Mouse (Mus musculus) bone marrow, adult 2 months (tissue): ENCODE measurements around the gene Wfikkn2.

Experiments used
- CTCF ChIP-seq: fragments of 200-500 bp; IDR thresholded peaks from 2 replicates; pipeline ENCODE4 v1.5.1; 2011; ENCODE audit warnings: low read length, control low read depth; ENCODE audit not compliant: control insufficient read depth, insufficient read depth
- POLR2A ChIP-seq: fragments of 200-500 bp; IDR thresholded peaks from 2 replicates; pipeline ENCODE4 v1.6.1; 2011; ENCODE audit warnings: low read depth, mild to moderate bottlenecking, control low read depth, low read length, borderline replicate concordance; ENCODE audit not compliant: control insufficient read depth

GRCm38 (mm10) chr11:94274206-94274867, 28.5 kb upstream of the Wfikkn2 start:
- no peak for TF ChIP-seq CTCF
- no peak for TF ChIP-seq POLR2A
